Mouse (Mus musculus) midbrain, embryonic 11.5 days (tissue): ENCODE results near the gene Appl1. TPM values are rescaled to one million over a fixed set of nuclear protein-coding genes. Genes with fewer than 3 reads are reported as not detected.

Source experiments
- ATAC-seq: fragments of 200-750 bp; cut with Nextera tagmentation; 2 replicates; pipeline ENCODE4 v1.8.0; 2017; ENCODE audit warnings: moderate TSS enrichment, moderate library complexity; ENCODE audit not compliant: low FRiP score
- DNase-seq: peaks from one replicate; pipeline ENCODE4 v3.0.0; 2015; ENCODE audit warnings: low spot score; ENCODE audit errors: missing footprints
- H3K27ac ChIP-seq: fragments of 300-500 bp; sonication (generic); 2 replicates; pipeline ENCODE4 v1.5.1; 2014; ENCODE audit warnings: low read depth, low read length
- H3K27me3 ChIP-seq: fragments of 300-500 bp; sonication (generic); 2 replicates; pipeline ENCODE4 v1.6.1; 2014; ENCODE audit warnings: mild to moderate bottlenecking, low read length, moderate library complexity, mixed read lengths; ENCODE audit not compliant: control insufficient read depth, insufficient read depth
- H3K36me3 ChIP-seq: fragments of 300-500 bp; sonication (generic); 2 replicates; pipeline ENCODE4 v1.6.1; 2014; ENCODE audit warnings: mild to moderate bottlenecking, low read length, moderate library complexity, mixed read lengths; ENCODE audit not compliant: control insufficient read depth, insufficient read depth
- H3K4me1 ChIP-seq: fragments of 300-500 bp; sonication (generic); 2 replicates; pipeline ENCODE4 v1.6.1; 2014; ENCODE audit warnings: low read length; ENCODE audit not compliant: control insufficient read depth, insufficient read depth
- H3K4me2 ChIP-seq: fragments of 300-500 bp; sonication (generic); 2 replicates; pipeline ENCODE4 v1.6.1; 2014; ENCODE audit warnings: mild to moderate bottlenecking, moderate library complexity
- H3K4me3 ChIP-seq: fragments of 300-500 bp; sonication (generic); 2 replicates; pipeline ENCODE4 v1.5.1; 2014; ENCODE audit warnings: low read depth, low read length
- H3K9ac ChIP-seq: fragments of 300-500 bp; sonication (generic); 2 replicates; pipeline ENCODE4 v1.6.1; 2014; ENCODE audit warnings: low read length
- H3K9me3 ChIP-seq: fragments of 300-500 bp; sonication (generic); 2 replicates; pipeline ENCODE4 v1.6.1; 2016; ENCODE audit warnings: low read length; ENCODE audit not compliant: control insufficient read depth
- WGBS: fragments of 180-500 bp; shearing (Covaris S2); extraction: QIAGEN DNeasy Blood & Tissue Kit; methylation state at CpG from one replicate; pipeline ENCODE4 v1.1.7; 2014; 5-methylcytosine and 5-hydroxymethylcytosine counted together
- polyA plus RNA-seq: library from polyadenylated mRNA; unstranded; fragments of >200 nt; fragmentation: Nextera tagmentation; extraction: Ambion mirVana; gene quantifications from 2 replicates; pipeline ENCODE4 v1.2.1, GENCODE M21; 2014

The Appl1 gene
- polyA plus RNA-seq, 1 experiment from 2014 or later = 35.5 TPM

DNA sequence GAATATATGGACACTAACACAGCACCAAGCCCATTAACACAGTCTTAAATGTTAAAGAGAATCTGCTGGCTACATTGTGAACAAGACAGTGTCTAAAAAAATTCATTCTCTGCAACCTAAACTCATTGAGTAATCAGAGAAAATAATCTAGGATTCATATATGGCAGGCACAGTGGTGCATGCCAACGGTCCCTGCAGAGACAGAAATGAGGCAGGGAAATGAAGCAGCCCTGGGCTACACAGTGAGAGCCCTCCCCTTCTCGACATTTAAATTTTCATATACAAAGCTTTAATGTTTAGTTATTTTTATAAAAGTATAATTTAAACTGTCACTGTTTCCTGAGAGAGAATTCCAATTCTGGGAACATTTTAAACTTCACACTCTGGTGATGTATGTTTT is 71.5 kb downstream of the Appl1 start:
- DNase-seq = no peak
- H3K27ac ChIP-seq = no peak overlapping the region
- ATAC-seq = no peak

DNA sequence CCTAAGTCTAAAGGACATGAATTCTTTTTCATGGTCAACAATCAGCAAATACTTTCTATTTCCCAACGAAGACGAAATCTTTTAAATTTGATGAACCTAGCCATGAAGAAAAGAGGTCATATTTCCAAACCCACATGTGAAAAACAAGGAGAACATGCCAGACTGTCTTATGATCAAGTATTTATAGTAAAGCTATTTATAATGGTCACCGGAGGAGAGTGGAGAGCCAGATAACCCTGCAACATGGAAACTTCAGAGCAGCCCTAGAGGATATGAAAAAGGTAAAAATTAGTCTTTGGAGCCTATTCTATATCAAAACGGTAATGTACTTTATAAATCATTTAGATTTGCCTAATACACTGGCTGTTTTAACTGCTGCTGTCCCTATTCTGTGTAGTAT is 76.6 kb downstream of the Appl1 start, which contains the start of gene Asb14:
TSS of gene Asb14 (plus strand) at position 166 of the 400 bp plus-strand sequence.
- Histone ChIP-seq H3K4me3 (no peak within 1 kb of the TSS), H3K27me3 (no peaks in the 10 kb centered on the region), H3K36me3 (no peaks in the 10 kb centered on the region), H3K4me2 (no peak within 1 kb of the TSS), H3K4me1 (no peaks in the 10 kb centered on the region), H3K9ac (no peak within 1 kb of the TSS), H3K9me3 (no peaks in the 10 kb centered on the region), H3K27ac (no peak within 1 kb of the TSS)
- DNase-seq = no peak
- ATAC-seq = no peak
- 98% methylated on average over 4 of the region's 4 CpGs for WGBS

More for the DNA sequence above, 71.5 kb downstream of the Appl1 start:
- Histone ChIP-seq H3K4me2 (no peak overlapping the region), H3K4me1 (no peaks in the 10 kb centered on the region), H3K9me3 (no peaks in the 10 kb centered on the region), H3K27me3 (no peaks in the 10 kb centered on the region), H3K9ac (no peak overlapping the region), H3K4me3 (no peak overlapping the region), H3K36me3 (no peaks in the 10 kb centered on the region)
- 84% methylated on average over 2 of the region's 2 CpGs for WGBS

DNA sequence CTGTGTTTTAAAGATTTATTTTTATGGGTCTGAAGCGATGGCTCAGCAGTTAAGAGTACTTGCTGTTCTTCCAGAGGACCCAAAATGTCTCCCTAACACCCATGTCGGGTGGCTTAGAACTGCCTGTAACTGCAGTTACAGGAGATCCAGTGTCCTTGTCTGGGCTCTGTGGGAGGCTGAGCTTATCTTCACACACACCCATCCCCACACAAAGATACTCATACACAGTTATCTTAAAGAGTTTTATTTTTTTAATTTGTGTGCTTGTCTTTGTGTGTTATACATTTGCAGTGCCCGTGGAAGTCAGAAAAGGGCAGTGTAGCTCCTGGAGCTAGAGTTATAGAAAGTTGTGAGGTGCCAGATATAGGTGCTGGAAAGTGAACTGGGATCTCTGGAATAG is 80.3 kb downstream of the Appl1 start:
- no peaks in the 10 kb centered on the region for H3K4me1 ChIP-seq
- no peak overlapping the region for H3K4me3 ChIP-seq
- H3K27ac ChIP-seq = no peak overlapping the region
- no peaks in the 10 kb centered on the region for H3K9me3 ChIP-seq
- H3K36me3 ChIP-seq = no peaks in the 10 kb centered on the region
- ATAC-seq (no peak), DNase-seq (no peak)
- H3K9ac ChIP-seq = no peak overlapping the region
- WGBS = 85% methylated on average over 3 of the region's 3 CpGs
- no peaks in the 10 kb centered on the region for H3K27me3 ChIP-seq
- no peak overlapping the region for H3K4me2 ChIP-seq

DNA sequence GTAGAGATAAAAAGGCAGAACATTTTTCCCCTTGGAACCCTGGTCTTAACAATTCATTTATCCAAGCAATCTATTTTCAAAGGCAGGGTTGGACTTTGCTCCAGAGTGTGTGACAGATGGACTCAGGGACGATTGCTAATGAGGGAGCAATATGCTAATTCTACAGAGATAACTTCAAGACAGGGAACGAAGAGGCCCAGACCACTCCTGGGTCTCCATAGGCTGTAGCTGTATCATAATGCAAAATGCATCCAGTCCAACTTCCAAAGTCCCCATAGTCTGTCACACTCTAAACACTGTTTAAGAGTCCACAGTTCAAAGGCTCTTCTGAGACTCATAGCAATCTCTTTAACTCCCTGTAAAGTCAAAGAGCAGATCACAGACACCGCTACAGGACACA is 83.8 kb downstream of the Appl1 start:
- ATAC-seq = no peak
- Histone ChIP-seq H3K27me3 (no peaks in the 10 kb centered on the region), H3K27ac (no peak overlapping the region), H3K36me3 (no peaks in the 10 kb centered on the region), H3K9ac (no peak overlapping the region), H3K9me3 (no peaks in the 10 kb centered on the region), H3K4me1 (no peaks in the 10 kb centered on the region), H3K4me3 (no peak overlapping the region), H3K4me2 (no peak overlapping the region)
- DNase-seq = no peak
- WGBS = 57% methylated on average over 3 of the region's 3 CpGs

DNA sequence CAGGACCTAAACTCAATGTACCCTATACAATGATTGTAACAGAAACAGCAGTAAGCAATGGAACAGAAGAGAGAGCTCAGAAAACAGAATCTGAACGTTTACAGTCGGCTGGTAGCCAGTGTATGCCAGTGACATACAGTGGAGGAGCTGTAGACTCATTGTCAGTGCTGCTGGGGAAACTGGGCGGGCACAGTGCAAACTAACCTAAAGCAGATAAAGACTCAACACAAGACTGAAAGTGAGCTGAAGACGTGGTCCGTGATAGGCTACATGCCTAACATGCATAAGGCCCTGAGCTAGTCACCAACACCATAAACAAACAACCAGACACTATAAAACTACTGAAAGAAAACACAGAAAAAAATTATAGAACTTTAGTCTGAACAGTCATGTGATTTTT is 89.3 kb downstream of the Appl1 start:
- Histone ChIP-seq H3K9ac (no peak overlapping the region), H3K4me2 (no peak overlapping the region), H3K36me3 (no peaks in the 10 kb centered on the region), H3K9me3 (no peaks in the 10 kb centered on the region), H3K27me3 (no peaks in the 10 kb centered on the region), H3K4me1 (no peaks in the 10 kb centered on the region), H3K4me3 (no peak overlapping the region), H3K27ac (no peak overlapping the region)
- 87% methylated on average over 5 of the region's 5 CpGs for WGBS
- ATAC-seq (no peak), DNase-seq (no peak)

DNA sequence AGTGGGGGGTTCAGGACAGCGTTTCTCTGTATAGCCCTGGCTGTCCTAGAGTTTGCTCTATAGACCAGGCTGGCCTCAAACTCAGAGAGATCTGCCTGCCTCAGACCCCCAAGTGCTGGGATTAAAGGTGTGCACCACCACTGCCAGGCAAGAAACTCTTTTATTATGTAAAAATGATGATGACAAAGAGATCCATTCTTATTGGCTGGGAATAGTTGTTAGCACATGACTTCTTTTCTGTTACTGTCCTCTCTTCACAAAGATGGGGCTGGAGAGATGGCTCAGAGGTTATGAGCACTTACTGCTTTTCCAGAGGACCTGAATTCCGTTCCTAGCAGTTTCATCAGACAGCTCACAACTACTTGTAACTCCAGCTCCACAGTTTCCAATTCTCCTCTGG is 91.1 kb downstream of the Appl1 start:
- ATAC-seq (no peak), DNase-seq (no peak)
- no peaks in the 10 kb centered on the region for H3K27me3 ChIP-seq
- no peaks in the 10 kb centered on the region for H3K4me1 ChIP-seq
- H3K36me3 ChIP-seq = no peaks in the 10 kb centered on the region
- no peak overlapping the region for H3K4me3 ChIP-seq
- no peak overlapping the region for H3K9ac ChIP-seq
- H3K27ac ChIP-seq = no peak overlapping the region
- WGBS = 75% methylated on average over 2 of the region's 2 CpGs
- H3K9me3 ChIP-seq = no peaks in the 10 kb centered on the region
- H3K4me2 ChIP-seq = no peak overlapping the region

DNA sequence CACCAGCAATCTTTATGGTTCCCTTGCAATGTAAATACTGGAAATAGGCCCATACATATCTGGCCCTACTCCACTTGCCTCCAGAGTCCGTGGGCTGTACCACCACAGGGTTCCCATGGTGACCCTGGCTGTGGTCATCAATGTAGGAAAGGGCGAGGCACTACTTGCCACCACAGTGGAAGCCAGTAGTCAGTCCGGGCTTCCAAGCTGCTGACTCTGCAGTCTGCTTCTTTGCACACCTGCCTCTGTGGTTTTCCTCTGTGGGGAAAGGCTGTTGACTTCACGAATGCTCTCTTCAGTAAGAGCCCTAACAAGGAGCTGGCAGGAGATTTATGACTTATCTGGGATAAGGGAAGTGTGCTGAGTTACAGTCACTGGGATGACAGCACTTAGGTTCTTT is 92.3 kb downstream of the Appl1 start:
- no peak overlapping the region for H3K4me3 ChIP-seq
- no peaks in the 10 kb centered on the region for H3K4me1 ChIP-seq
- no peak overlapping the region for H3K9ac ChIP-seq
- no peaks in the 10 kb centered on the region for H3K36me3 ChIP-seq
- no peaks in the 10 kb centered on the region for H3K27me3 ChIP-seq
- 74% methylated on average over 4 of the region's 4 CpGs for WGBS
- no peak overlapping the region for H3K4me2 ChIP-seq
- DNase-seq = no peak
- ATAC-seq = no peak
- H3K9me3 ChIP-seq = no peaks in the 10 kb centered on the region
- H3K27ac ChIP-seq = no peak overlapping the region

Other genes with a start within 250 kb of the Appl1 start
- 0.12 TPM in 1 of 2 replicates, not detected in the other for gene Asb14, start 76.7 kb downstream of the Appl1 start, polyA plus RNA-seq
- 0.39 TPM in 1 of 2 replicates, not detected in the other for gene Hesx1, start 23.2 kb upstream of the Appl1 start, polyA plus RNA-seq
- gene Il17rd, start 67.7 kb upstream of the Appl1 start, polyA plus RNA-seq = 3.3 and 4.7 TPM in 2 replicates
- gene Arhgef3, start 143.7 kb upstream of the Appl1 start, polyA plus RNA-seq = 2.2 and 2.6 TPM in 2 replicates